Mouse (Mus musculus) bone marrow macrophage, adult 2 months (primary cell): Measurements from ENCODE around the gene Stac3.

ENCODE experiments used
- CTCF ChIP-seq: IDR thresholded peaks from 2 replicates; pipeline ENCODE4 v1.5.1; 2012; ENCODE audit warnings: low read depth, mild to moderate bottlenecking, low read length, moderate library complexity
- POLR2A ChIP-seq: IDR thresholded peaks from 2 replicates; pipeline ENCODE4 v1.6.1; 2012; ENCODE audit warnings: mild to moderate bottlenecking, low read depth, low read length, borderline replicate concordance

- no peak for TF ChIP-seq CTCF
- TF ChIP-seq POLR2A = no peak
Measured at GRCm38 (mm10) chr10:127530945-127531344, 29.5 kb downstream of the Stac3 start.
